Mouse (Mus musculus) hindbrain, embryonic 11.5 days (tissue): ENCODE measurements at regions not wholly inside any gene's neighbourhood (a gene's known extent, or its start where the extent isn't known, plus 50 kb on each side); places are given as distances from the start of the nearest gene placed in this dataset.

Experiments
- ATAC-seq: fragments of 200-750 bp; cut with Nextera tagmentation; 2 replicates; pipeline ENCODE4 v1.8.0; 2017; ENCODE audit warnings: mild to moderate bottlenecking, moderate TSS enrichment, moderate library complexity; ENCODE audit not compliant: low FRiP score
- DNase-seq: peaks from one replicate; pipeline ENCODE4 v3.0.0-alpha.2; 2015; ENCODE audit warnings: low spot score
- H3K27ac ChIP-seq: fragments of 300-500 bp; sonication (generic); 2 replicates; pipeline ENCODE4 v1.5.1; 2014; ENCODE audit warnings: mild to moderate bottlenecking, low read depth, low read length
- H3K27me3 ChIP-seq: fragments of 300-500 bp; sonication (generic); 2 replicates; pipeline ENCODE4 v1.6.1; 2014; ENCODE audit warnings: mild to moderate bottlenecking, low read length, moderate library complexity, mixed read lengths; ENCODE audit not compliant: control insufficient read depth, insufficient read depth
- H3K36me3 ChIP-seq: fragments of 300-500 bp; sonication (generic); 2 replicates; pipeline ENCODE4 v1.6.1; 2014; ENCODE audit warnings: mild to moderate bottlenecking, low read length, moderate library complexity, mixed read lengths; ENCODE audit not compliant: control insufficient read depth, insufficient read depth
- H3K4me1 ChIP-seq: fragments of 300-500 bp; sonication (generic); replicated peaks from 2 replicates; pipeline ENCODE4 v1.6.1; 2014; ENCODE audit warnings: low read length, mixed read lengths; ENCODE audit not compliant: control insufficient read depth, insufficient read depth
- H3K4me2 ChIP-seq: fragments of 300-500 bp; sonication (generic); replicated peaks from 2 replicates; pipeline ENCODE4 v1.6.1; 2014; ENCODE audit warnings: mild to moderate bottlenecking, low read depth, low read length
- H3K4me3 ChIP-seq: fragments of 300-500 bp; sonication (generic); 2 replicates; pipeline ENCODE4 v1.5.1; 2014; ENCODE audit warnings: low read depth, low read length
- H3K9ac ChIP-seq: fragments of 300-500 bp; sonication (generic); 2 replicates; pipeline ENCODE4 v1.6.1; 2014; ENCODE audit warnings: low read depth, low read length
- H3K9me3 ChIP-seq: fragments of 300-500 bp; sonication (generic); 2 replicates; pipeline ENCODE4 v1.6.1; 2016; ENCODE audit warnings: low read length; ENCODE audit not compliant: control insufficient read depth
- WGBS: fragments of 180-500 bp; shearing (Covaris S2); extraction: QIAGEN DNeasy Blood & Tissue Kit; methylation state at CpG from one replicate; pipeline ENCODE4 v1.1.7; 2014; 5-methylcytosine and 5-hydroxymethylcytosine counted together

GRCm38 (mm10) chr13:5440454-5440853 is 420.8 kb upstream of the Klf6 start:
- H3K4me3 ChIP-seq = no peak overlapping the region
- ATAC-seq (no peak), DNase-seq (no peak)
- H3K9ac ChIP-seq = no peak overlapping the region
- 73% methylated on average over 4 of the region's 4 CpGs for WGBS
- H3K4me2 ChIP-seq = no peak overlapping the region
- no peak overlapping the region for H3K27ac ChIP-seq
- no peaks in the 10 kb centered on the region for H3K27me3 ChIP-seq
- H3K9me3 ChIP-seq = no peaks in the 10 kb centered on the region
- no peaks in the 10 kb centered on the region for H3K36me3 ChIP-seq
- H3K4me1 ChIP-seq = no peaks in the 10 kb centered on the region

- H3K27ac ChIP-seq = no peak overlapping the region
- no peaks in the 10 kb centered on the region for H3K4me1 ChIP-seq
- WGBS = 87% methylated on average over 5 of the region's 5 CpGs
- H3K36me3 ChIP-seq = no peaks in the 10 kb centered on the region
- no peaks in the 10 kb centered on the region for H3K9me3 ChIP-seq
- H3K9ac ChIP-seq = no peak overlapping the region
- ATAC-seq (no peak), DNase-seq (no peak)
- H3K4me2 ChIP-seq = no peak overlapping the region
- no peaks in the 10 kb centered on the region for H3K27me3 ChIP-seq
- no peak overlapping the region for H3K4me3 ChIP-seq
Observed at GRCm38 (mm10) chr13:5444759-5445478, 416.4 kb upstream of the Klf6 start.

- Histone ChIP-seq H3K36me3 (no peaks in the 10 kb centered on the region), H3K4me1 (no peaks in the 10 kb centered on the region), H3K9ac (no peak overlapping the region), H3K4me2 (no peak overlapping the region), H3K27me3 (no peaks in the 10 kb centered on the region), H3K27ac (no peak overlapping the region), H3K4me3 (no peak overlapping the region), H3K9me3 (no peaks in the 10 kb centered on the region)
- 90% methylated on average over 1 of the region's 1 CpGs for WGBS
- DNase-seq (no peak), ATAC-seq (no peak)
Observed at GRCm38 (mm10) chr13:5448601-5449000, 412.7 kb upstream of the Klf6 start.

GRCm38 (mm10) chr13:5480779-5481178 is 380.5 kb upstream of the Klf6 start:
- Histone ChIP-seq H3K36me3 (no peaks in the 10 kb centered on the region), H3K9me3 (no peaks in the 10 kb centered on the region), H3K4me1 (no peaks in the 10 kb centered on the region), H3K9ac (no peak overlapping the region), H3K27me3 (no peaks in the 10 kb centered on the region), H3K4me3 (no peak overlapping the region), H3K27ac (no peak overlapping the region), H3K4me2 (no peak overlapping the region)
- DNase-seq = no peak
- ATAC-seq = no peak
- 67% methylated on average over 2 of the region's 2 CpGs for WGBS

GRCm38 (mm10) chr13:5492266-5492665 is 369.0 kb upstream of the Klf6 start:
- no peak for DNase-seq
- H3K4me1 ChIP-seq = no peaks in the 10 kb centered on the region
- no peaks in the 10 kb centered on the region for H3K36me3 ChIP-seq
- H3K9me3 ChIP-seq = no peaks in the 10 kb centered on the region
- WGBS = 86% methylated on average over 1 of the region's 1 CpGs
- no peak overlapping the region for H3K4me3 ChIP-seq
- H3K9ac ChIP-seq = no peak overlapping the region
- ATAC-seq = no peak
- H3K4me2 ChIP-seq = no peak overlapping the region
- H3K27me3 ChIP-seq = no peaks in the 10 kb centered on the region
- H3K27ac ChIP-seq = no peak overlapping the region

GRCm38 (mm10) chr13:5497535-5497934 is 363.7 kb upstream of the Klf6 start:
- Histone ChIP-seq H3K27me3 (no peaks in the 10 kb centered on the region), H3K4me2 (no peak overlapping the region), H3K4me1 (no peaks in the 10 kb centered on the region), H3K27ac (no peak overlapping the region), H3K36me3 (no peaks in the 10 kb centered on the region), H3K9ac (no peak overlapping the region), H3K9me3 (no peaks in the 10 kb centered on the region), H3K4me3 (no peak overlapping the region)
- peak; percentile 15 for DNase-seq
- ATAC-seq = no peak

GRCm38 (mm10) chr13:5511784-5512183 is 349.5 kb upstream of the Klf6 start:
- no peaks in the 10 kb centered on the region for H3K36me3 ChIP-seq
- H3K9me3 ChIP-seq = no peaks in the 10 kb centered on the region
- H3K4me3 ChIP-seq = no peak overlapping the region
- ATAC-seq (no peak), DNase-seq (no peak)
- no peak overlapping the region for H3K27ac ChIP-seq
- H3K4me2 ChIP-seq = no peak overlapping the region
- H3K27me3 ChIP-seq = no peaks in the 10 kb centered on the region
- H3K9ac ChIP-seq = no peak overlapping the region
- H3K4me1 ChIP-seq = no peaks in the 10 kb centered on the region

- DNase-seq (no peak), ATAC-seq (no peak)
- Histone ChIP-seq H3K4me1 (no peaks in the 10 kb centered on the region), H3K27ac (no peak overlapping the region), H3K4me3 (no peak overlapping the region), H3K9me3 (no peaks in the 10 kb centered on the region), H3K27me3 (no peaks in the 10 kb centered on the region), H3K4me2 (no peak overlapping the region), H3K9ac (no peak overlapping the region), H3K36me3 (no peaks in the 10 kb centered on the region)
- WGBS = 88% methylated on average over 2 of the region's 2 CpGs
Observed at GRCm38 (mm10) chr13:5515552-5515951, 345.7 kb upstream of the Klf6 start.

- H3K9ac ChIP-seq = no peak overlapping the region
- no peak for ATAC-seq
- no peak for DNase-seq
- no peak overlapping the region for H3K4me3 ChIP-seq
- no peaks in the 10 kb centered on the region for H3K27me3 ChIP-seq
- H3K4me1 ChIP-seq = no peaks in the 10 kb centered on the region
- no peak overlapping the region for H3K27ac ChIP-seq
- H3K36me3 ChIP-seq = no peaks in the 10 kb centered on the region
- 87% methylated on average over 2 of the region's 2 CpGs for WGBS
- no peaks in the 10 kb centered on the region for H3K9me3 ChIP-seq
- no peak overlapping the region for H3K4me2 ChIP-seq
Observed at GRCm38 (mm10) chr13:5516088-5516487, 345.2 kb upstream of the Klf6 start.
